ENCODE assay signal across 19 mouse cellular contexts in genomic region chr16:6042766-6043165, GRCm38 (mm10).
DNase-seq lines count a peak whose midpoint lies in the region; ATAC-seq and TF ChIP-seq lines count a peak whose summit lies in the region.
"Had no signal": no experiment of that assay in that cellular context is flagged by ENCODE, and none has a peak within 500 bp of the region (broad histone marks: within the 10 kb centered on the region; RNA-seq: fewer than 3 reads in every experiment).

No protein-coding gene starts in this region.

- DNase-seq in forebrain, embryonic 10.5 days (ENCODE audit: extremely low spot score, low spot score): no peak
- DNase-seq in ES-E14 (ENCODE audit: low read depth, low spot score): peak; percentile 3
- DNase-seq in forebrain, postnatal 0 days: peak; percentile 70
- DNase-seq in left cerebral cortex, adult 18-20 months (ENCODE audit: low spot score in 2 of 2): peak; percentile 26 to 53
- no peak for DNase-seq in spleen, postnatal 4 days (ENCODE audit: low spot score in 2 of 2)
- DNase-seq in kidney, adult 18-20 months: no peak
- DNase-seq: B cell, adult 2 months; cerebellum, postnatal 25 days; gastrocnemius, postnatal 36 days; kidney, adult 11 months; lung, adult 2 months had no signal

- no peaks in the 10 kb centered on the region for H3K27me3 ChIP-seq in forebrain, embryonic 13.5 days
- no peaks in the 10 kb centered on the region for H3K27me3 ChIP-seq in forebrain, embryonic 10.5 days (ENCODE audit: poor library complexity, severe bottlenecking)
- no peaks in the 10 kb centered on the region for H3K27me3 ChIP-seq in forebrain, postnatal 0 days (ENCODE audit: insufficient read depth, low read length)
- no peaks in the 10 kb centered on the region for H3K27me3 ChIP-seq in intestine, embryonic 16.5 days (replicated peaks; ENCODE audit: control insufficient read depth, insufficient read depth, low read length)
- H3K27me3 ChIP-seq: heart, embryonic 15.5 days; hindbrain, embryonic 12.5 days; limb, embryonic 15.5 days; midbrain, embryonic 13.5 days had no signal

- peak; percentile 38; the same call in 1 of the 2 replicates for ATAC-seq in forebrain, embryonic 13.5 days
- ATAC-seq in forebrain, postnatal 0 days: peak; percentile 80
- ATAC-seq in intestine, embryonic 16.5 days: no peak
- ATAC-seq: midbrain, embryonic 13.5 days had no signal

- no peaks in the 10 kb centered on the region for H3K4me1 ChIP-seq in forebrain, embryonic 13.5 days
- H3K4me1 ChIP-seq in forebrain, embryonic 10.5 days: no peaks in the 10 kb centered on the region
- H3K4me1 ChIP-seq in ES-E14 (ENCODE audit: control insufficient read depth in 2 of 2, insufficient read depth in 2 of 2, low read length in 2 of 2, poor library complexity in 1 of 2): no peaks in the 10 kb centered on the region
- H3K4me1 ChIP-seq in forebrain, postnatal 0 days (ENCODE audit: insufficient read depth): no peaks in the 10 kb centered on the region
- no peaks in the 10 kb centered on the region for H3K4me1 ChIP-seq in intestine, embryonic 16.5 days (ENCODE audit: control insufficient read depth, insufficient read depth, low read length)
- H3K4me1 ChIP-seq: heart, embryonic 15.5 days; hindbrain, embryonic 12.5 days; limb, embryonic 15.5 days; midbrain, embryonic 13.5 days had no signal

- H3K9me3 ChIP-seq in forebrain, embryonic 13.5 days (replicated peaks): no peaks in the 10 kb centered on the region
- H3K9me3 ChIP-seq in forebrain, embryonic 10.5 days: no peaks in the 10 kb centered on the region
- H3K9me3 ChIP-seq in ES-E14 (ENCODE audit: control insufficient read depth, insufficient read depth, low read depth, low read length): no peaks in the 10 kb centered on the region
- H3K9me3 ChIP-seq in forebrain, postnatal 0 days (ENCODE audit: low read length): no peaks in the 10 kb centered on the region
- no peaks in the 10 kb centered on the region for H3K9me3 ChIP-seq in intestine, embryonic 16.5 days (ENCODE audit: control insufficient read depth, low read length)
- H3K9me3 ChIP-seq: heart, embryonic 15.5 days; hindbrain, embryonic 12.5 days; limb, embryonic 15.5 days; midbrain, embryonic 13.5 days had no signal

- H3K9ac ChIP-seq in forebrain, embryonic 13.5 days: no peak overlapping the region
- no peak overlapping the region for H3K9ac ChIP-seq in ES-E14 (ENCODE audit: insufficient read depth, low read depth, low read length, poor library complexity, severe bottlenecking)
- H3K9ac ChIP-seq in forebrain, postnatal 0 days: no peak overlapping the region
- no peak overlapping the region for H3K9ac ChIP-seq in intestine, embryonic 16.5 days (ENCODE audit: low read depth, low read length)
- H3K9ac ChIP-seq: heart, embryonic 15.5 days; hindbrain, embryonic 12.5 days; limb, embryonic 15.5 days; midbrain, embryonic 13.5 days had no signal

- WGBS in forebrain, embryonic 13.5 days: 71% methylated on average over 3 of the region's 3 CpGs
- WGBS in forebrain, embryonic 10.5 days: 91% methylated on average over 3 of the region's 3 CpGs
- 58% methylated on average over 3 of the region's 3 CpGs for WGBS in forebrain, postnatal 0 days
- 75% methylated on average over 3 of the region's 3 CpGs for WGBS in intestine, embryonic 16.5 days

- no peak overlapping the region for H3K4me3 ChIP-seq in forebrain, embryonic 13.5 days
- H3K4me3 ChIP-seq in forebrain, embryonic 10.5 days: no peak overlapping the region
- no peak overlapping the region for H3K4me3 ChIP-seq in ES-E14 (ENCODE audit: insufficient read depth in 1 of 2, low read depth in 1 of 2, low read length in 2 of 2, poor library complexity in 1 of 2, severe bottlenecking in 1 of 2)
- no peak overlapping the region for H3K4me3 ChIP-seq in forebrain, postnatal 0 days (ENCODE audit: low read depth, low read length)
- H3K4me3 ChIP-seq in intestine, embryonic 16.5 days (ENCODE audit: low read length): no peak overlapping the region
- H3K4me3 ChIP-seq: heart, embryonic 15.5 days; hindbrain, embryonic 12.5 days; limb, embryonic 15.5 days; midbrain, embryonic 13.5 days had no signal

- TF ChIP-seq CTCF in forebrain, postnatal 0 days (IDR thresholded peaks at IDR 0.05; ENCODE audit: low read depth): no peak

- no peaks in the 10 kb centered on the region for H3K36me3 ChIP-seq in forebrain, embryonic 13.5 days (ENCODE audit: poor library complexity, severe bottlenecking)
- H3K36me3 ChIP-seq in forebrain, embryonic 10.5 days (replicated peaks): no peaks in the 10 kb centered on the region
- H3K36me3 ChIP-seq in ES-E14 (ENCODE audit: control insufficient read depth, insufficient read depth, low read length, poor library complexity, severe bottlenecking): no peaks in the 10 kb centered on the region
- no peaks in the 10 kb centered on the region for H3K36me3 ChIP-seq in forebrain, postnatal 0 days (ENCODE audit: insufficient read depth)
- no peaks in the 10 kb centered on the region for H3K36me3 ChIP-seq in intestine, embryonic 16.5 days (ENCODE audit: control insufficient read depth, insufficient read depth, low read length)
- H3K36me3 ChIP-seq: G1E; heart, embryonic 15.5 days; hindbrain, embryonic 12.5 days; limb, embryonic 15.5 days; midbrain, embryonic 13.5 days had no signal

- H3K4me2 ChIP-seq in forebrain, embryonic 13.5 days: no peak overlapping the region
- no peak overlapping the region for H3K4me2 ChIP-seq in forebrain, postnatal 0 days (ENCODE audit: low read depth)
- no peak overlapping the region for H3K4me2 ChIP-seq in intestine, embryonic 16.5 days (ENCODE audit: low read depth, low read length)
- H3K4me2 ChIP-seq: heart, embryonic 15.5 days; hindbrain, embryonic 12.5 days; limb, embryonic 15.5 days; midbrain, embryonic 13.5 days had no signal

- in situ Hi-C loops in ES-E14 (cut with MboI; ENCODE audit: low sequenced_read_pairs in 2 of 2, unreplicated experiment in 2 of 2): no loop called here

- H3K27ac ChIP-seq in forebrain, embryonic 13.5 days: no peak overlapping the region
- no peak overlapping the region for H3K27ac ChIP-seq in forebrain, embryonic 10.5 days
- no peak overlapping the region for H3K27ac ChIP-seq in ES-E14 (ENCODE audit: insufficient read depth, low read depth, low read length, poor library complexity, severe bottlenecking)
- 0 out of 2 replicates have a peak overlapping the region, but pooled peaks have one; percentile 36 for H3K27ac ChIP-seq in forebrain, postnatal 0 days (ENCODE audit: low read depth, low read length)
- no peak overlapping the region for H3K27ac ChIP-seq in intestine, embryonic 16.5 days (ENCODE audit: low read length)
- H3K27ac ChIP-seq: heart, embryonic 15.5 days; hindbrain, embryonic 12.5 days; limb, embryonic 15.5 days; macrophage; midbrain, embryonic 13.5 days had no signal

TF ChIP-seq in ES-E14, 5 proteins besides CTCF, POLR2A, EP300 and RAD21:
- TF ChIP-seq CHD2 (IDR thresholded peaks at IDR 0.05; ENCODE audit: low read depth, low read length) (no peak), HCFC1 (IDR thresholded peaks at IDR 0.05; ENCODE audit: borderline replicate concordance, insufficient read depth, low read length) (no peak), ZNF384 (IDR thresholded peaks at IDR 0.05; ENCODE audit: low read depth, low read length) (no peak), ZC3H11A (IDR thresholded peaks at IDR 0.05; ENCODE audit: borderline replicate concordance, low read depth, low read length) (no peak), MAFK (IDR thresholded peaks at IDR 0.05; ENCODE audit: insufficient read depth, low read depth, low read length) (no peak)

Comparison
In these comparisons a context has a peak if more than half of its experiments do, and no peak if none do; other contexts are left out.
1. DNase-seq: peak in ES-E14 (single experiment), forebrain, postnatal 0 days (single experiment) and left cerebral cortex, adult 18-20 months (2 of 2); none in forebrain, embryonic 10.5 days (single experiment), spleen, postnatal 4 days (0 of 2) and kidney, adult 18-20 months (single experiment).